Mouse (Mus musculus) left cerebral cortex, postnatal 25 days (tissue): ENCODE results near the gene Epyc. TPM values are rescaled to one million over a fixed set of nuclear protein-coding genes. Genes with fewer than 3 reads are reported as not detected.
"Not testable (repeated sequence)": the region's sequence is repeated elsewhere in the genome, so short reads cannot be mapped to it uniquely, and the experiment has no call there.

ENCODE experiments used
- DNase-seq, 2 experiments: peaks; one replicate each; pipeline ENCODE4 v3.0.0; 2022; ENCODE audit warnings: low spot score in 2 of 2, mixed read lengths in 1 of 2
- intact Hi-C: fragments of 180-260 bp; cut with DNase I; formaldehyde crosslinking; loops from one replicate; pipeline ENCODE4 v1.15.1; 2025
- total RNA-seq, 2 experiments: library from RNA; stranded (reverse); gene quantifications; 2 replicates each; pipeline ENCODE4 v1.2.3; 2021

Epyc gene
- total RNA-seq, 2 experiments from 2014 or later: 0.25 TPM; not detected in 1

DNA sequence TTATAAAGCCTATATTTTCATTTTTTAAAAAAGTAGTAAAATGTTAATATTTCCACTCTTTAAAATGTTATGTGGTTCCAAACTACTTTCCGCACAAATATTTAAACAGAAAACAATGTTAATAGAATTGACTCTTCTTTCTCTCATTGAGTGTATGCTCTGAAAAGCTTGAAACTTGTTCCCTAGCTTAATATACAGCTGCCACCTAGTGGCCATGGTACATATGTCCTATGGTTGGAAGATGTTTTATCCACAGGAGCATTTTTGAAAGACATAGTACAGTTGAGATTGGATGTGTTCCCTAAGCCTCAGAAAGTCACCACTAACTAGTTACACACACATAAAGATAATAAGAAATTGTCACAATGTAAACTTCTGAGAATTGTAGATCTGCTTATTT, 60.7 kb downstream of the Epyc start:
- peak in 1 of 2 experiments; percentile 55 for DNase-seq
- intact Hi-C loops: no loop called here

DNA sequence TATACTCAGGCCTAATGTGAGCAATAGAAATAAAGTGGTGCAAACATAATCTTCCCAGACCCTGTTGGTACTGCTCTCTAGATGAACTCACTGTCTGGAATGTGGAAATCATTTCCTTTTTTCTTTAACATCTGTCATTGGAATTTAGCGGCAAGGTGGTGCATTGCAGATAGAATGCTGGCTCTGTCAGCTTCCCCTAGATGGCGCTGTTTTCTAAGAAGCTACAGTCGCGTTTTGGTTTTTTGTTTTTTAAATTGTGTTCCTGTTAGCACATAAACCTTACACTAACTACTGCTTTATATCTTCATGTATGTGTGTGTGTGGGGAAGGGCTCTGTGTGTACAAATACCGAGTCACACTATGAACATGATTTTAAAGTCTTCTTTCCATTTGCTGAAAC, 68.8 kb downstream of the Epyc start:
- DNase-seq: peak; percentile 41 to 56
- intact Hi-C loops: loop anchor here (2.0 kb wide), 1 partner anchor 1372 kb away; no protein-coding TSS in a partner anchor

GRCm38 (mm10) chr10:97714584-97714983, 70.7 kb downstream of the Epyc start:
- intact Hi-C loops: no loop called here

GRCm38 (mm10) chr10:97715289-97715906, 71.5 kb downstream of the Epyc start:
- intact Hi-C loops: loop anchor here (5.0 kb wide), 2 partner anchors 227 to 1202 kb away; no protein-coding TSS in a partner anchor
- DNase-seq: no peak

More at GRCm38 (mm10) chr10:97714584-97714983, 70.7 kb downstream of the Epyc start:
- no peak for DNase-seq

DNA sequence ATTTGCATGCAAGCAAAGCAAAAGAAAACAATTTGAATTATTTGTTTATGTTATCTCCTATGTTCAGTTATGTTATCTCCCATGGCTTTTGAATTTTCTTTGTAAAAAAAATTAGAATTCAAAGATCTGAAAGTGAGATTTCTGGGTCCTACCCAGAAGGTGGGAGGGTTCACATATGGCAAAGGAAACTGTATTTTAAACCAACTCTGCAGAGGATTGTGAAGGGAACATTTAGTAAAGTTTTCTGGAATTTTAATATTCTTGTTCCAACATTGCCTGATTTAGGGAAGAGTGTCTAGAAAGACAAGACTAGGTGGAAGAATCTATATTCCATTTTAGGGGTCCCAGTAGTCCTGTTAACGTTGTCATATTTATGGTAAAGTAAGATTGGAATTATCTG, 73.4 kb downstream of the Epyc start:
- peak in 1 of 2 experiments; percentile 70 for DNase-seq
- intact Hi-C loops: loop anchor here (5.0 kb wide), 2 partner anchors 225 to 1200 kb away; no protein-coding TSS in a partner anchor

DNA sequence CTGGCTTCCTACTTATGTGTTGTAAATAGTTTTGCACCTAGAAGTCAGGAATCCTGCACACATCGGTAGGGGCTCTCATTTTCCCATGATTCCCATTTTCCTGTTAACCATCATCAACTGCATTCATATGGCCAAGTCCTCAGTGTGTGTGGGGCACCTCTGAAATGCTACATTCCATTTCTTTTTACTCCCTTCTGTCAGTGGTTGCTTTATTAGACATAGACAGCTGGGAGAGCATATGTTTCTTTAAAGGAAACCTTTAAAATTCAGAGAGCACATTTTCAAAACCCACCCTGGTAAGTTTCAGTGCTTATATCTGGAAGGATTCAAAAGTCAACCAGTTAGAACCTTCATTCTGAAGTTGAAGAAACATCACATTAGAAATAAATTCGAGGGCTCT, 74.2 kb downstream of the Epyc start:
- intact Hi-C loops: loop anchor here (1.0 to 5.0 kb wide), 3 partner anchors 50 to 1199 kb away; no protein-coding TSS in a partner anchor
- peak in 1 of 2 experiments; percentile 74 for DNase-seq

DNA sequence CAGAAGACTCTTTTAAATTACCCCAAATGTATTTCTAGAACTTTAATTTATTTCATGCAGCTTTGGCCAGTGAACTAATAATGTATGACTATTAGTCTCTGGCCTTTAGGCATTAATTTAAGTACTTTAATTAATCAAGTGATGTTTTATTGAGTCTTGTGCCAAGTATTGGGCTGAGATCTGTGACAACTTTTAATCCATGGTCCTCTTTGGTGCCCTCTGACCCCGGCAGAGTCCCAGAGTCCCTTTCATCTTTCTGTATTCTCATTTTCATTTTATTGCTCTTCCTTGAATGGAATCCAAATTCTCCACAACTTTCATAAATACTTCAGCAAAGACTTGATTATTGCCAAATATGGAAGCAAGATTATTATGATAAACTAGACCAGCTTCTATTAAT, 76.8 kb downstream of the Epyc start:
- intact Hi-C loops: no loop called here
- DNase-seq: no peak

DNA sequence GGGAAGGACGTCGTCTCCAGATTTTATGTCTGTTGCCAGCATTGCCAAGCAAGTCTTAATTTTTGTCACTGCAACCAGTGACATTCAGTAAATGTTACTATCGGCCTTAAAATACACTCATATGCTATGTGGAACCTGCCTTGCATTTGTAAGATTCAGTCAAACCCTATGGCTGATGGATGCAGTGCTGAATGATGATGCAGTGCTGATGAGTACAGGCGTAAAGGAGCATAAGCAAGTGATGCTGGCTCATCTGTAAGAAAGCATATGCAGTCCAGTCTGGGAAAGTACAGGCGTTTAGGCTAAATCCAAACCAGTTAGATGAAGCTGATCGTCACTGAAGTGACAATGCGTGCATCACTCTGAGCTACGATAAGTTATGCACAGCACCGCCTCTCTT, 78.8 kb downstream of the Epyc start:
- DNase-seq: no peak
- intact Hi-C loops: no loop called here

GRCm38 (mm10) chr10:97725929-97726328, 82.1 kb downstream of the Epyc start:
- no peak for DNase-seq
- intact Hi-C loops: no loop called here

GRCm38 (mm10) chr10:97726655-97727054, 82.8 kb downstream of the Epyc start, which contains the start of gene C030005K15Rik:
Gene C030005K15Rik, minus strand, starts transcription at chr10:97726755.
- intact Hi-C loops, DNase-seq: not testable (repeated sequence)

Other genes starting within 250 kb of the Epyc start
- 10 to 100 TPM; 15.9 to 27.7 TPM for gene Dcn, start 164.5 kb upstream of the Epyc start, total RNA-seq
- 1 to 10 TPM; 1.9 to 2.7 TPM for gene Lum, start 78.9 kb upstream of the Epyc start, total RNA-seq
- gene Kera, start 37.2 kb upstream of the Epyc start, total RNA-seq: not detected
- gene Ccer1, start 49.0 kb downstream of the Epyc start, total RNA-seq: not detected
- gene C030005K15Rik, start 82.7 kb downstream of the Epyc start, total RNA-seq: under 1 TPM in 1 of 2 experiments, not detected in 1; 0.37 TPM